Mouse (Mus musculus): ENCODE data around the gene Sh2d7.

The Sh2d7 gene

DNA sequence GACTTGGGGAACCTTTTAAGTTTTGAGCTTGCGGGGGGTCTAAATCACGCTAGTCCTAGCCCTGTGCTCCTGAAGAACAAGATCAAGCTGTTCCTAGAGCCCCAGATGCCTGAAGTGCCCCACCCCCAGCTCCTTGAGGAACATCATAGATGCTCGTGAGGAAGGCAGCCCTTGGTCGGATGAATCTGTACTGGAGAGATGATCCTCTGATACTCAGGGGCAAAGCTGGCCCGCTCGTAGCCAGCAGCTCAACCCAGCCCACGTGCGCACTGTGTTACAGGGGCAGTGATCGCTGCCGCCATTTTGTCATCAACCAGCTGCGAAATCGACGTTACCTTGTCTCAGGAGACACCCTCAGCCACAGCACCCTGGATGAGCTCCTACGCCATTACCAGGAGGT is at the start of gene Sh2d7:
Gene Sh2d7 (plus strand): TSS at position 301 of the 400 bp plus-strand sequence.
- DNase-seq (ENCODE audit: low spot score): no peak

DNA sequence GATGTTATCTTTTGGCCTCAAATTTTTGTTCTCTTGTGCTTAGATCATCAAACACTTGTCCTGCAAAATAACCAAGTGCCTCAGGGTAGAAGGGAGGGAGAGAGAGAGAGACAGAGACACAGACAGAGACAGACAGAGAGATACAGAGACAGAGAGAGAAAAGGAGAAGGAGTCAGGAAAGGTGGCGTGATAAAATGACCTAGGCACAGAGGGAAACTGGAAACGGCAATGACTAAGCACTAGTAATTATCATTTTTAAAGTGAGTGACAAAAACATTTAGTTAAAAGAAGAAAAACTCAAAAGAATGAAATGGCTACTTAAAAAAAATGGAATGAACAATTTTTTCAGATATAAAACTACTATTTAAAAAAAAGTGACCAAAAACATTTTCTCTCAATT is 49.2 kb upstream of the Sh2d7 start:
- DNase-seq (ENCODE audit: low spot score): no peak

DNA sequence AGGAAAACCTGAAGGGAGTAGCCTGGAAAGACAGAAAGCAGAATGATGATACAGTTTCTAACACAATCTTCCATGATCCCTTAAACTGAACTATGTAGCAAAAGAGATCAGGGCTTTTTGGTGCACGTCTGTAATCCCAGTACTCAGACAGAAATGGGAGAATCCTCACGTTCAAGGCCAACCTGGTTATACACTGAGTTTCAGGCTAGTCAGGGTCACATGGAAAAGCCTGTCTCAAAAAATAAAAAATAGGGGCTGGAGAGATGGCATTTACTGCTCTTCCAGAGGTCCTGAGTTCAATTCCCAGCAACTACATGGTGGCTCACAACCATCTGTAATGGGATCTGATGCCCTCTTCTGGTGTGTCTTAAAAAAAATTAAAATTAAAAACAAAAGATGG is 48.4 kb upstream of the Sh2d7 start:
- DNase-seq (ENCODE audit: low spot score): no peak

DNA sequence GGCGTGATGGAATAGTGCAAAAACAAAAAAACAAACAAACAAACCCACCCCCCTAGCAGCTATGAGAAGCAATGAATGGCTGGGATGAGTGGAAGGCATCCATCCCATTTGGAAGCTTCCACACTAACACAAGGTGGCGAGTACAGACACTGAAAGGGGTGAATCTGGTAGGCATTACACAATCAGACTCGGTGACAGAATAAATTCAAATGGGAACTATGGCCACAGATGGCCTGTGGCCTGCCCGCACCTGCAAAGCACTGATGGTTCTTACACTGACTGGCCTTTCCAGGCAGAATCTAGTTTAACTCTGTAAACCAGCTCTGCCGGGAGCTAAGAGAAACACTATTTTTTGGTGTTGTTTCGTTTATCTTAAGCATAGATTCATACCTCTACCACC is 39.5 kb upstream of the Sh2d7 start:
- no peak for DNase-seq (ENCODE audit: low spot score)

DNA sequence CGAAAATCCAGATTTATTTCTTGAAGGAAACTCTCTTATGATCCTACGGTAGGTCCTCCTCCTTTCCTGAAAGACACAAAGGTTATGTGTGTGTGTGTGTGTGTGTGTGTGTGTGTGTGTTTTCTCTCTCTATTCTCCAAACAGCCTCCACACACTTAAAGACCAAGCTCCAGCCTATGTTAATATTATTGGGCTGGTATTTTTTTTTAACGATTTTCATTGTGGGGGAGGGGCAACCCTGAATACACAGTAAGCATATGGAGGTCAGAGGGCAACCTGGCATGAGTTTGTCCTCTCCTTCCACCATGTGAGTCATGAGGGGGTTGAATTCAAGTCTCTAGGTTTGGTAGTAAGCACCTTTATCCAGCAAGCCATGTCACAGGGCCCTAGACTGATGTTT is 39.0 kb upstream of the Sh2d7 start:
- DNase-seq (ENCODE audit: low spot score): no peak

DNA sequence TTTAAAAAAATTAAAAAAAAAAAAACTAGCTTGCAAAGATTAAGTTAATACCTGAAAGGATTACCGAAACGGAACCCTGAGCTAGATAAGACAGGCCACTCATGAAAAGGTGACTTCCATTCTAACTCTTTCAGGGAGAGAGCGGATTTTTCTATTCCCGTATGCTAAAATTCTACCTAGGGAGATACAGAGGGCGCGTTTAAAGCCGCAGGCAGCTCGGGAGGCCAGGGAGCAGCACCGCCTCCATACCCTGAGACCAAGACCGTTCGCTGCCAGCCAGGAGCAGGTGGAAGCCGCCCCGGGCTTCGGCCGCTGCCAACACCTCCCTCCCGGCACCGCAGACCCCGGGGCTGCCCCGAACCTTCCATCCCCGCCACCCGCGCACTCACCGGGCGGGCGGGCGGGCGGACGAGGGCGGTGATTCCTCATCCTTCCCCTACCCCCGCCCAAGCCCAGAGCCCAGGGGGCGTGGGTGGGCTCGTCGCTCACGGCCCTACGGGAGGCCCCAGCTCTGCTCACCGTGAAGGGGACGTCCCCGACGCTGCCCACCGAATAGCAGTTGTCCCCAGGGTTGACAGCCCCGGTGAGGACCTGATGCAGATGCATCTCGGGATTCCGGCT is 37.8 kb upstream of the Sh2d7 start:
- DNase-seq (ENCODE audit: low spot score): peak; percentile 57

DNA sequence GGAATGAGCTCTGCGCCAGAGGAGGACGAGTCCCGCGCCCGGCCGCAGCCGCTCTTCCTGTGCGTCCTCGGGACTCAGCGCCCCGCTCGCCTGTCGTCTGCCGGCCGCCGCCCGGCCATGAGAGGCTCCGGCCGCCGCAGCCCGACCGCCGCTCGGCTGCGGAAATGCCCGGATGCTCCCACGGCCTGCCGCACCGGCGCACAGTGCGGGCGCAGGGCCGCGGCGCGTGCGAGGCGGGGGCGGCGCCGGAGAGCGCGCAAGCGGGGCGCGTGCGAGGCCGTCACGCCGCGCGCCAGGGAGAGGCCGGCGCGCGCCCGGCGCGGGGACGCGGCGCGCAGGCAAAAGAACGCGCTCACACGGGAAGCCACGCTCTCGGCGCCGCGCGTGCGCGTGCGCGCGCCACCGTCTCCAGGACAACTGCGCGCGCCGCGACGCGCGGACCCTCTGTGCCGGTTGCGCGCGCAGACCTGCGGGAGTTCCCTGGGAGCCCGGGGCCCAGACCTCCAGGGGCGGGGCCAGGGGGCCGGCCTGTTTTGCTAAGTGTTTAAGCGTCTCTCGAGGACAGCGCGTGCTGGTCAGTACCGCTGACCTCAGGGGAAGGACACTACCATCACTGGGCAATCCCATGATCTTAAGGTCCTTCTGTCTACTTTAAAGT is 37.2 kb upstream of the Sh2d7 start, which contains the start of gene Dmxl2:
Gene Dmxl2 (minus strand): TSS at position 174 of the 658 bp plus-strand sequence.
- DNase-seq (ENCODE audit: low spot score): peak; percentile 99

DNA sequence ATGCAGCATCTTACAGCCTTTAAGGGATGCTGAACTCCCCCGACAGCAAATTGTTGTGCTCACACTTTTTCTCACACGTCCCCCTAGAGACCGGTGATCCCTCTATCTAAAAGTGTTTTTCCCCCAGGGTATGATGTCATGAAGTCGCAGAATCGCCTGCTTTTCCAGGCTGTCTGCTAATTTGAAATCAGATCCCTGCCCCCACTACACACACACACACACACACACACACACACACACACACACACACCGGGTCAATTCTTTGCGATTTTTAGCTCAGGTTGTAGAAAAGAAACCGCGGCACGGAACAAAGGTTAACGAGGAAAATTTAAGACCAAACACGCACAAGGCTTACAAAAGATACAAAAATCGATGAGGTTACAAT is 36.7 kb upstream of the Sh2d7 start:
- no peak for DNase-seq (ENCODE audit: low spot score)

DNA sequence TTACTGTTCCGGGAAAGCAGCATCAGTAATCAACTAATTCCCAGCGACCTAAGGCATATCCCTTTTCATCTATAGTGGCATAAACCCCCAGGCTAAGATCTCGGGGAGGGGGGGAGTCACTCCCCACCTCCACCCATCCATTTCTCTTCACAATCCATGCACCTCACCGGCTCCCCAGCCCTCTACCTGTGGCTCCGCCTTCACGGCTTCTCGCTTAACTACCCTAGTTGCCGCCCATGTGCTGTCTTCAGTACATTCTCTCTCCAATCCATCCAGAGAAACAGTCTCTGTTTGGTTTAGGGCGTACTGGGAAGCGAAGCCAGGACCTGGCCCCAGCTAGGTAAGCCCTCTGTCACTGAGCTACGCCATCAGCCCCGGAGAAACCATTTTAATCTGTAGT is 35.9 kb upstream of the Sh2d7 start:
- DNase-seq (ENCODE audit: low spot score): peak; percentile 18

DNA sequence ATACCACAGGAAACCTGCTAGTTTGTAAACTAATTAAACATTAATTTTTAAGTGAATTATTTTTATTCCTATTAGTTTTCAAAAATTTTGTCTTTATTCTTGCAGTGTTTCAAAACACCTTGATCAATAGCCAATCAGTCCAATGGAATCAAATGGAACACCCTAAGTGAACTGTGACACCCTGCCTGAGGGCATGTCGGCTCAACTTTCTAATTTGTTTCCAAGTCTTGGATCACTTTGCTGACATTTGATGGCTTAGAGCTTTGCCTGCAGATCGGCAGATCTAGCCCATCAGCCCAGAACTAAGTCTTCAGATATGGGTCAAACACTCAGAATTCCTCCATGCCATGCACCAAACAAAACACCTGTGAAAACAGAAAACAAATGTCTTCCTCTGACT is 22.8 kb upstream of the Sh2d7 start:
- DNase-seq (ENCODE audit: low spot score): no peak

DNA sequence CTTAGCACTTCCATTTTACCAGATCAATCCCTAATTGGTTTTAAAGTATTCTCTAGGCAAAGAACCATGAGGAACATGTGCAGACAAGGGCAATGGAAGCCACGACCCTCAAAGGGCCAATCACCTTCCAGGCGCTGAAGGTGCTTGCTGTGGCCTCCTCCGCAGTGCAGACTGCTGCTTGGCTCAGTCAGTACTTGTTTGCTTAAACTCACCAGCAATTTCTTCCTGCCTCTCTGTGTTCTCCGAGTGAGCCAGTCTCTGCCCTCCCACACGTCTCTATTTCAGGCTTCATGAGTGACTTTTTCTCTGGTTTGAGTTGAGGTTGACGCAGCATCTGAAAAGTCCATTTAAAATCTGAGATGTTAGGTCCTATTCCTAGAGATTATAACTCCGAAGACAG is 19.9 kb upstream of the Sh2d7 start:
- no peak for DNase-seq (ENCODE audit: low spot score)

DNA sequence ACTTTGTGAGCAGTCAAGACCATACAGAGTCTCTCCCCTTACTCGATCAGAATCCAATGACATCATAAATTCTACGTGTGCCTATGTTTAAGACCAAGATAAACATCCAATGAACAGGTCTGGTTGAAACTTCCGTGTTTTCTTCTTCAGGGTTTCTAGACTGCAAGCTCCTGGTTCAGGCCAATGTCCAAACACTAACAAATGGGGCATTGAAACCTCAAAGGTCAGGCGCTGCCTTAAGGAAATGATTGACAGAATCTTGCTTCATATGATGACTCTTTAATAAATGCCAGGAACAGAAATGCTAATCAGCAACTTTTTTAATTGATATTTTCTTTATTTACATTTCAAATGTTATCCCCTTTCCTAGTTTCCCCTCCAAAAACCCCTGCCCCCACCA is 18.5 kb upstream of the Sh2d7 start:
- DNase-seq (ENCODE audit: low spot score): no peak

DNA sequence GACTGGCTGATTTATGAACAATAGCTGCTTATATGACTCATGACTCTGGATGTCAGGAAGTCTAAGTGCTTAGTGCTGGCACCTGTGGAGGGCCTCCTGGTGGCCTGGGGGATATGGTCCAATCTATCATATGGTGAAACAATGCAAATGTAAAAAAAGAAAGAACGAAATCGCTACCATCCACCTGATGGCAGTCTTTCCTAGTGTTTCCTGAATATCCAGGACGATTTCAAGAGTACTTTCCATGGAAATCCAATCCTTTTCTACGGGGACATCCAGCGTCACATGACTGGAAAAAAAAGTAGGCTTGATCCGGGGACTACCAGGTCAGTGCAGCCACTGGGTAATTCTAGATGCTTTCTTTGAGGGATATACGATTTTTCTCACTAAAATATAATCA is 11.1 kb upstream of the Sh2d7 start:
- DNase-seq (ENCODE audit: low spot score): no peak

DNA sequence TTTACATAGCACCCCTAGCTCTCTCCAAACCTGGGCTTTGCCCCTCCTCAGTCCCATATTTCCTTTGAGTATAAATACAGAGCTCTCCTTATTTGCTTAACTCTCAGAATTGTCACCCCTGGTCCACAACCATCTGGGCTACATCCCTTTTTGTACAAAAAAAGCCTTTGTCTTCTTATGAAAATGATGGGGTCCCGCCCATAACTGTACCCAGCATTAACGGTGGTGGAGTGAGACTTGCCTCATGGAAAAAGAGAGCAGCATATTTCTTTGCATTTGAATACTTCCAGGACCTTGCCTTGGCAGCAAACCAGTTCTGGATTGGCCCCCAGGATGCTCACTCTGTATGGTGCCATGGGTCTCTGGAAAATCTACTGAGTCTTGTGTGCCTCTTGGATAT is 8.8 kb upstream of the Sh2d7 start:
- no peak for DNase-seq (ENCODE audit: low spot score)

DNA sequence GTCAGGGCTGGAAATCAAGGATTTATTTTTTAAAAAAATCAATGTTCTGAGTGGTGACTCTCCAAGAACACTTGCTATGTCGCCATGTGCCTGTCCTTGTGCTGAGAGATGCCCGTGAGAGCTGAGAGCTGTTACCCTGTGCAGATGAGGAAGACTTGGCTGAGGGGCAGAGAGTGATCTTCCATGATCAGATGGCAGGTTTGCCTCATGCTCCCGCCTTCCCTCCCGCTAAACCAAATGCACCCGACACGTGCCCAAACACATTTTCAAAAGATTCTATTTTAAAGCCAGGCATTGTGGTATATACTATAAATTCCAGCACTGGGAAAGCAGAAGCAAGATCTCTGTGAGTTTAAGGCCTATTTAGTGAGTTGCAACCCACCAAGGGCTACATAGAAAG is 7.9 kb upstream of the Sh2d7 start:
- DNase-seq (ENCODE audit: low spot score): no peak

DNA sequence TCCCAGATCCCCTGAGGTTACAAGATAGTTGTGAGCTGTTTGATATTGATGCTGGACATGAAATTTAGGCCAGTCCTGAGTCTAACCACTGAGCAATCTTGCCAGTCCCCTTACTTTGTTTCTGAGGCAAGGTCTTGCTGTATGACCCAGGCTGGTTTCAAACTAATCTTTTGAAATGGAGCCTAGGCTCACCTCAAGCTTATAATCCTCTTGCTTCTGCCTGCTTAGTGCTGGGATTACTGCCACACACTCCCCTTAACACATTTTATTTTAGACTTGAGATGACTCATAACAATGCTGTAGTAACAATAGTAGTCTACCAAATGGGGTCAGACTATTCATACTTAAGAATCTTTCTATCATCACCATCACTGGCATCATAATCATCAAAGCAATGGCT is 7.4 kb upstream of the Sh2d7 start:
- DNase-seq (ENCODE audit: low spot score): no peak

DNA sequence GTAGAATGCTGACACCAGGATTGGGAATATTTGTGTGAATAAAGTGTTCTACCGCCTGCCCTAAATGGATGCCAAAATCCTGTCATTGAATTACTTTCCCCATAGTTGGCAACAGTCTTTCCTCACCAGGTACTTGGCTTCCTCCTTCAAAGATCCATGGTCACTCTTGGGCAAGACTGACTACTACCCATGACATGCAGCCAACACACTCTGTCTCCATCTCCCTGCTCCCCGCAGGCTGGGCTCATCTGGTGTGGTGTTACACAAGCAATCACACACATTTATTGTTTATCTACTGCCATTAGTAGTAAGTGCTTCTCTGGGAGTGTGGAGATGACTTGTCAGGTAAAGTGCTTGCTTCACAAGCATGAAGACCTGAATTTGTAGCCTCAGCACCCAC is 5.9 kb upstream of the Sh2d7 start:
- no peak for DNase-seq (ENCODE audit: low spot score)

DNA sequence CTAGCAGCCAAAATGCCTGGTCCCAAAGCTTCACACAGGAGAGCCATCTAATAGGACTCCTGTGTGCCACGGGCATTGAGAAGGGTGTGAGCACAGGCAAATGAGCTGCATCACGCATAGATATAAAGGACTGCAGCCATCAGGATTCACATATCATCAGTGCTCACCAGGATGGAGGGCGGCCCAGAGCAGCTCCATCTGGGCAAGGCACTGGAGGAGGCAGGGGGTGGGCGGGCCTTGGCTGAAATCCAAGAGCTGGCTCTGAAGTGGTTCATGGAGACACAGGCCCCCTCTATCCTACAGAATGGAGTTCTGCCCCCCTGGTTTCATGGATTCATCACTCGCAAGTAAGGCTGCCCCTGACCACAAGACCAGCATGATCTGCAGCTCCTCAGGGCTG is 4.8 kb upstream of the Sh2d7 start:
- peak; percentile 30 for DNase-seq (ENCODE audit: low spot score)

DNA sequence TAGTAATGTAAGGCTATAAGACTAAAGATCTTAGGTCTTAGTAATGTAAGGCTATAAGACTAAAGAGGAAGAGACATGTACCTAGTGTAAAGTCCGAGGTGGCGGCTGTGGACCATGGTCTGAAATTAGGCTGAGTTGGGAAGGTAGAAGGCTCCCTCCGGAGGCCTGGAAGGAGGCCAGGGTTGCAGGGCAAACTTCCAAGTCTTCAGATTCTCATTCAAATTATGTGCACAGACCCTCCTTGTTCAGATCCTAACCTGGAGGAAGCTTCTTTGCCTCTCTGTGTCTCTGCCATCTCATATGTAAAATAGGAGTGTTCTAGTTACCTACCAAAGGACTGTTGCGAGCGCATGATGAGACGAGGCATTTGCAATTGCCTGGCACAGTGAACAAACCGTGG is 2.5 kb upstream of the Sh2d7 start:
- no peak for DNase-seq (ENCODE audit: low spot score)

DNA sequence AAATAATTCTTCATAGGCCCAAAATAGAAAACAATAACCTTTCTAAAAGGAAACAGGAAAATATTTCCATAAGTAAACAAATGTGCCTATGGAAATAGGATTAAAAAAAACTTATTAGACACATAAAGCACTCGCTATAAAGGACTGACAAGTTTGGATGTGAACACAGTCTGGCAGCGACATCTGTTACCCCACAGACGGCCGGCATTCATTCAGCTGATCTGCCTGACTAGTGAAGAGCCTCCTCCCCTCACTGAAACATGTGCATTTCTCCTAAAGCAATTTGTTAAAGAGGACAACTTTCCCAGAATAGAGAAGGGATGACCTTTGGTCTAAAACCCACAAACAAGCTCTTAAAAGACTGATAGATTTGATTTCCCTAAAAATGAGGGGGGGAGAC is 1.8 kb upstream of the Sh2d7 start:
- no peak for DNase-seq (ENCODE audit: low spot score)

DNA sequence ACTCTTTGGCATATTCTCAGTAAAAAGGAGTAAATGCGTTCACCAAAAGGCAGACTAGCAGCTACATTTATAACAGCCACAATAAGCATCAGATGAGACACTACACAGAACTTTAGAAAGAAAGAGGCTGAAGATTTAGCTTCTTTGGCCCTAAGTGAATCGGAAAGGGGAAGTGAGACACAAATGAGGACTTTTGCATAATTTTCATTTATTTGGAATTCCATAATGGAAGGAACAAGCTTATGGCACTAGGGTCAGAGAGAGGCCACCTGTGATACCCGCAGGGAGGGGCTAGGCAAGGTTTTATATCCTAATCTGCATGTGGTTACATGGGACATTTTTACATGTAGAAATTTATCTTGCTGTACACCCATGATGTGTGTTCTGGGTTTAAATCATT is 1.3 kb upstream of the Sh2d7 start:
- no peak for DNase-seq (ENCODE audit: low spot score)

DNA sequence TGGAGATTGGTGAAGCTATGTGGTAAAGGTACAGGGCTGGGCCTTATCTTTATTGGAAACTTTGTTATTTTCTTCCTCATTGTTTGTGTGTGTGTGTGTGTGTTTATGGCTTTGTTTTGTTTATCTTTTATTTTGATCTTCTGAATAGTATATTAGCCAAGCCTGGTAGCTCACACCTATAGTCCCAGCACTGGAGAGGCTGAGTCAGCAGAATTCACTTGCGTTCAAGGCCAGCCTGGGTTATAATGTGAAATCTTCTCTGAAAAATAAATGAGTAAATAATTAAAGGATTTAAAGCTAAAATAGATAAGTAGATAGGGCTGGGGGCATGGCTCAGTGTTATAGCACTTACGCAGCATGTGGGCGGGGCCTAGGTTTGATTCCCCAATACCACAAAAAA is 540 bp upstream of the Sh2d7 start:
- no peak for DNase-seq (ENCODE audit: low spot score)

DNA sequence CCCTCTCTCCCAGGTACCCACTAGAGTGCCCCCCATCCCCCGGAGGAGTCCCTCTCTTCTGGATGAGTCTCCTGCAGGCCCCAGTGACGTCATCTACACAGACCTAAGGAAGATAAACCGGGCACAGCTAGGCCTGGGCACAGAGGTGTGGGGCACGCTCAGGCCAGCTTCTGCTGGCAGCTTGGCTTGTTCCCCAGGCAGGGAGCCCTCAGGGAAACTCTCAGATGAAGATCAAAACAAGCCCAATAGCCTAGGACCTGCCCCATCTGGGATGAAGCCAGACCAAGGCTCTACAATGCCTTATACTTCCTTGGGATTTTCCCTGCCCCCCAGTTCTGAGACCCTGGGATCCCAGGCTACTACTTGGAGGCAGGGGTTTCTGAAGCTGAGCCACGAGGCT is 2.0 kb downstream of the Sh2d7 start:
- DNase-seq (ENCODE audit: low spot score): no peak

DNA sequence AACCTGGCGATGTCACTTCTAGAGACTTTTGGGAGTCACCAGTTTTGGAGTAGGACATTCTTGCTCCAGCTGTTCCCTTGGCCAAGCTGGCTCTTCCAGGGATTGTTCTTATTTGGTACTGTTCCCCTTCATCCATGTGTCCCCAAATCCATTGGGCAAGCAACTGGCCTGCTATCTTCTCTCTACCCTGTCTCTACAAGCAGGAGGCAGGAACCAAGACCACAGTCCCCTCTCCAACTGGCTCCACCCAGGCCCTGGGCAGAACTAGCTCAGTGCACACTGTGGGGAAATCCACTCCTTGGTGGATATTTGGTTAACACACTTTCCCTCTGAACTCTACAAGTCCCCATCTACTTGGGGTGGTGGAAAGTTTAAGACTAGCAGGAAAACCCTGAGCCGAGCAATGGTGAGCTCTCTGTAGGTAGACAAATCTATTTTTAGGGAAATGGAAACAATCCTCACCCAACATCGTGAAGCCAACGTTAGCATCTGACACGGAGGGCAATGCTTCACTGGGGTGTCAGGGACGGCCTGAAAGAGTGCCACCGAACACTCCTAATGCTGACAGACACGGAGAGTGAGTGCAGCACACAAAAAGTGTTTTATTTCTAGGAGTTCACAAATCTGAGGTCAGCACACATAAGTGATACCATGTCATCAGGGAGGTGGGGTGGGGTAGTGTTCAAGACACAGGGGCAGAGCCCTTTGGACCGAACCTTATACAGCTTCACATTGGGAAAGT is 5.6 kb downstream of the Sh2d7 start:
- no peak for DNase-seq (ENCODE audit: low spot score)
